Mouse (Mus musculus) layer of hippocampus, adult 18-20 months (tissue): ENCODE measurements around the gene Hpgds. TPM values are rescaled to one million over a fixed set of nuclear protein-coding genes. Genes with fewer than 3 reads are reported as not detected.

Source experiments
- DNase-seq, 2 experiments: peaks; one replicate each; pipeline ENCODE4 v3.0.0; 2022; ENCODE audit warnings: low spot score in 2 of 2
- long read RNA-seq: library from polyadenylated mRNA; stranded (forward); transcript quantifications from one replicate; pipeline ENCODE4 v2.0.0, GENCODE M21; 2021
- total RNA-seq, 2 experiments: library from RNA; stranded (reverse); gene quantifications; 2 replicates each; pipeline ENCODE4 v1.2.3; 2021

The Hpgds gene
- total RNA-seq = 1 to 10 TPM; 3.5 to 3.9 TPM
- long read RNA-seq, partial matches to known transcripts = 0 of 2 reads
- long read RNA-seq, other reads (novel, unspliced or antisense) = 0 of 2 reads

DNA sequence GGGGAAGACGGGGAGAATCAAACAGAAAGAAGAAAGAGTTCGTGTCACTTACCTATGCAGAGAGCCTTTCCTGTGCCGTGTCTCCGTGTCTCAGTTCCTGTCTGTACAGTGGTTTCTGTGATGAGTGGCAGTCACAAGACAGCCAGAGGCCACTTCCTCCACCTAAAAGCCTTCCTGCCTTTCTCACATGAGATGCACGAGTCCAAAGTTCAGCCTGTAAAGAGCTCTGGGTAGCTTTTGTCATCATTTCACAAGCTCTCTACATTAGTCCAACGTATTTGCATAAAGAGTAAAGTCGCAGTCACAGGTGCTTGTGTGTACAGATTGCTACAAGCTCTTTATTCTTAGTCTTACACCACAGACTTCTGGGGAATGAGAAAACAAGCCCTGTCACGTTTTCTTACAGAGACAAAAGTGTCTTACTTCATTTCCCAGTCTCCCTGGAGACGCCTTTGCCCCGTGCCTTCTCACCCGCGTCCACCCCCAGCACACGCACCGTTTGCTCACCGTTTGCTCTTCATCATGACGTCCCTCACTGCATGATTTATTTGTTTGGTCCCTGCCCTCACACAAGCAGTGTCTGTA, at the start of gene Hpgds:
Gene Hpgds (minus strand): TSS at position 288 of the 585 bp plus-strand sequence.
- no peak for DNase-seq

GRCm38 (mm10) chr6:65164977-65165376, 20.3 kb upstream of the Hpgds start:
- DNase-seq = no peak

GRCm38 (mm10) chr6:65164137-65164536, 19.4 kb upstream of the Hpgds start:
- DNase-seq = no peak

DNA sequence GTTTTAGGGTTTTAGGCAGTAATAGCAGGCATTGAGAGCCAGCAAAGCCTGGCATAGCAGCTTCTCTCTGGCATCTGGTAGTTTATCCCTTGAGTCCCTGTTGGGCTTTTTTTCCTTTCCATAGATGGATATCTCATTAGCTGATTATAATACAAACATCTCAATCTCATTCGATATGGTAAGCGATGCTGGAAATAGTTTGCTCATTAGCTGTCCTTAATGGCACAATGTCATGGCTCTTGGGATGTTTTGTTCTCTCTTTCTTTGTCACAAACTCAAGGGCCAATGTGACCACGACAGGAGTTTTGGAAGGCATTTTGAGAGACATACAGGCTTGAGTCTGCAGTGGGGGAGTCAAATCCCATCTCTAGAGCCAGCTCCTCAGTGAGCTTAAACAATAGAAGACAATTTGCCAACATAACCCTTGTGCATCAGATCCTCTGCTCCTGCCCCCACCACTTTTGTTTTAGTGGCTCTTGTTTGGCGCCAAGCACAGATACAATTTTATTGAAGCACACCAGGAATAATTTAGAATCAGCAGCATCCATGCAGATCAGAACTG, 14.8 kb upstream of the Hpgds start:
- no peak for DNase-seq

GRCm38 (mm10) chr6:65157042-65157441, 12.3 kb upstream of the Hpgds start:
- no peak for DNase-seq

- no peak for DNase-seq
Observed at GRCm38 (mm10) chr6:65153570-65153969, 8.9 kb upstream of the Hpgds start.

GRCm38 (mm10) chr6:65150703-65151102, 6.0 kb upstream of the Hpgds start:
- DNase-seq = no peak

DNA sequence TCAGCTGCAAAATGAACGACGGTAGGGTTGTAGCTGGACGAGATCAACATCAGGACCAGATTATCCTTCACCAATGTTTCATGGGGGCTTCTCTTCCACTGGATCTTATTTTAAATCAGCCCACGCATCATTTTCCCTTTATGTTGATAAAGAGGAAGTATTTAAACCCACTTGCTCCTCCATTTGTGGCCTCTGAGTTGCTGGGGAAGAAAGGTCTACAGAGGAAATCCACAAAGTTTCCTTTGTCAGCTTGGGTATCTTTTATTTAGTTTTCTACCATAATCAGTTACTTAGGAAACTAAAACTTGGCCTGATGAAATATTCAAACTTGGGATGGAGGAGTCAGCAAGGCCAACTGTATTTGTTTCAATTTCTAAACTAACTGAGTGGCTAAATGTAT, 1.7 kb upstream of the Hpgds start:
- no peak for DNase-seq

DNA sequence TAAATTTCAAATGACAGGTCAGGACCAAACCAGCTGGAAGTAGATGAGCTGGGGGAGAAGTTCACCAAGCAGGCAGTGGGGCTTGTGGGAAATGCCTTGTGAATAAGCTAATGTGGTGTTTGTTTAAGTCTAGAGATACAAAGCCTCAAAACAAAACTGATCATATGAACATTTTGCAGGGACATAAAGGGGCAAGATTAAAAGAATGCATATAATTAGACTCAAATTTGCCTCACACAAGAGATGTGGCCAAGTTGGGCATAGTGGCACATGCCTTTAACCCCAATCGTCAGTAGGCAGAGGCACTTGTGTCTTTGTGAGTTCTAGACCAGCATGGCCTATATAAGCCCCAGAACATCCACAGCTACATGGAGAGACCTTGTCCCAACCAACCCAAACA, 2.4 kb downstream of the Hpgds start:
- DNase-seq = no peak

DNA sequence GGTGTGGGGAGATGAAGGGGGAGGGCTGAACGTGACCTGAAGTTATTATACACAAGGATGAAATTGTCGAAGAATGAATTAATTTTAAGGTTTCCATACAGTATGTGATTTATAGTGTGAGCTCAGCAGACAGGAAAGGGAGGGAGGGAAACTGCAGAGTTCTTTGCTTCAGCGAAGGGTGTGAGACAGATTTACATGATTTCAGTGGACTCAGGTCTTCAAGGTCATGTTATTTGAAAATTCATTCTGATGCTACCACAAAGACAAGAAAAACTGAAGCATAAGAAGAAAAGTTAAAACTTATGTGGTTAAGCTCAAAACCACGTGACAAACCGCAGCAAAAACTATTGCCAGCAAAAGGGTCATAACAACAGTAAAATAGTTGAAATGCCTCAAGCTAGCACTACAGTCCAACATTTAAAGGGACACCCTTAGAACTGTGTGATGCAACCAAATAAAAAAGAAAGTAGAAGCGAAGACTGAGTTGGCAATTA, 3.9 kb downstream of the Hpgds start:
- DNase-seq = no peak

- no peak for DNase-seq
Observed at GRCm38 (mm10) chr6:65140082-65140749, 4.5 kb downstream of the Hpgds start.

DNA sequence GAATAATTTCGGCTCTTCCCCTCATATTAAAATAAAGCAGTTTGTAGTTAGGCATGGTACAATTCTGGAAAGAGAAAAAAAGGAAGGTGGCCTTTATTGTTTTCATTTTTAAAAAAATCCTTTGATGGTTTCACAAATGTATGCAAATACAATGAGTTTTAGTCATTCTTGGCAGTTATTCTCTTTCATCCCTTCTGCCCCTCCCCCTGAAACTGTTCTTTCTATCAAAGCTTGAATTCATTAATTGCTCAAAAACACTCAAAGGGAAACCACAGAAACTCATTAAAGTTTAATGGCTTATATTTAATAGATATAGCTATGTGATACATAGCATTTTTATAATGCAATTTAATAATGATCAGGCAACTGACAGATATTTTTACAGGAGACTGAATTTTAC, 6.5 kb downstream of the Hpgds start:
- no peak for DNase-seq

DNA sequence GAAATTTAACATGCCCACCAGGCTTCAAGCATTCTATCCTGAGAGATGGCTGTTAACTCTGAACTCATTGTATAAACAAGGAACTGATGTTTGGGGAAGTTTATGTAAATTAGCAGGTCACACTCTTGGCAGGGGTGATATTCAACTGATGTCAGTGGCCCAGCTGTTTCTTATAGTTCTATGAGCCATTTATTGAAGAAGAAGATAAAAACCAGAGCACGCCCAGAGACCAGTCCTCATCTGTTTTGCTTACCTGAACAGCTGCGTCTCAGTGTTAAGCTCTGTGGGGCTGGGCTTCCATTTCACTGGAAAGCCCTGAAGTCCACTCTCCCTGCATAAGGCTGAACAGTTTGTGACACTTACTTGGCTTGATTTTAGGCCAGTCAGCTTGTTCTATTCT, 6.9 kb downstream of the Hpgds start:
- no peak for DNase-seq

- DNase-seq = no peak
Observed at GRCm38 (mm10) chr6:65132376-65132775, 12.3 kb downstream of the Hpgds start.

DNA sequence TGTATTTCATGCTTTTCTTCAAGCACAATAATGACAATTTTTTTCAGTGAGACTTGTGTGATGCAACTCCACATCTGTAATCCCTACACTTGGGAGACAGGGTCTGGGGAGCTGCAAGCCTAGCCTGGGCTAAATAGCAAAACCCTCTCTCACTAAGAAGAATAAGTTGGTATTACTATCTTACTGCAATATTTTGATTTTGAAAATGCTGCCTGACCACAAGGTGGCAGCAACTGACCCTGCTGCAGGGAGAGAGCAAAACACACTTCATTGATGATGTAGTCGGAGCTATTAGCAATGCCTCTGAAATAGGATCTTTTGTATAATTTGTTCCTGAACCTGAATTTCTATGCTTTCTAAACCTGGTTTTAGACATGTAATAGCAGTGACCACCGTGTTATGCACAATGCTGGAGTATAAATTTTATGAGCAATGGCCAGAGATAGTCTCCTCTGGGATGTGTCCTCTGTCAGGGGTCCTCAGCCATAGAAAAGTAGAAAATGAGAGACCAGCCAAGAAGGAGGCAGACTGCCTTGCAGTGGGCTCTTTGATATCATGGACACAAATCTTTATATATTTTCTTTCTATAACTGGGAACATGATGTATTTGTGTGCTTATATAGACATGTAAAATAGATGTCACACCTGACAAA, 18.5 kb downstream of the Hpgds start:
- peak in 1 of 2 experiments; percentile 70 for DNase-seq

DNA sequence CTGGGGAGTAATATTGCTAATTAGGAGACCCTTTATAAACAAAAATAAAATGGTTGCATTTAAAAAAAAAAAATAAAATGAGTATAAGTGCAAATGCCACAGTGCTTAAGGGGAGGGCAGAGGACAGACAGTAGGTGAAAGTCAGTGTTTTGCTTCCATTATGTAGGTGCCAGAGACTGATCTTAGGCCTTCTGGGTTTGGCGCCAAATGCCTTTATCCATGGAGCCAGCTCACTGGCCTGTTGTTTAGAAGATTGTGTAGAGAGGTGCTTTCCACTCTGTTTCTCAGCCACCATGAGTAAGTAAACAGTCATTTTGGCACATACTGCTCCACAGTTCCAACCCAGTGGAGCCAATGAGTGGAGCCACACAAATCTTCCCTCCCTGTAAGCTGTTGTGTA, 27.2 kb downstream of the Hpgds start:
- no peak for DNase-seq

DNA sequence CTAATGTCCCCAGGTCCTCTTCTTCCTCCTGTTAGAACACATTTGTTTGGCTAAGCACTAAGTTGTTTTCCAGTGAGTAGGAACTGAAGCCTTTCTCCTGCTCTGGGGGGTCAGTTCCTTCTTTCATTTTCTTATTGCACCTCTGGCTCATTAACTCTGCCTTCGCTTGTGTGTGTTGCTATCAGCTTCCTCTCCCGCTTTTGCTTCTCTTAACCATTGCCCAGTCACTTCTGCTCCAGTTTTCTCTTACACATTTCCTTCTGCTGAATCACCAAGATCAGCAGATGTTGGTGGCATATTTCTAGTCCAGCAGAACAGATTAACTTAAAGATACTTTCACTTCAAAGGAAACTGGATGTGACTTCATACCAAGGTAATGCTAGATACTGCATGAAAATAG, 29.8 kb downstream of the Hpgds start:
- DNase-seq = no peak

DNA sequence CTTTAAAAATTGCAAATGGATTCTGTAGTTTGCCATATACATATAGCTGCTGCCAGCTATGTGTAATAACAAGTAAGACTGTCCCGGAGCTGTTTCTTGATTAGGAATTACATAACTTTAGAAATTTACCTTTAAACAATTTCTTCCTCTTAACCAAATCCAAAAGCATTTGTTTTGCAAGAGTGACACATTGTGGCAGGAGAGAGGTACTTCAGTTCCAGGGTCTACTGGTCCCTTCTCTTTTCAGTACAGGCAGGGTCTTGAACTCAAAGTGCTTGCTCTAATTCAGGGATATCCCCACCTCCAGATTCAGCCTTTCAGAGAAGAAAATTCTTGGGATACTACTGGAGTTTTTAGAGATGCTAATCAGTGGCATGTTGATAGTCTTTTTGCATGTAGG, 65.6 kb downstream of the Hpgds start:
- peak in 1 of 2 experiments; percentile 12 for DNase-seq

DNA sequence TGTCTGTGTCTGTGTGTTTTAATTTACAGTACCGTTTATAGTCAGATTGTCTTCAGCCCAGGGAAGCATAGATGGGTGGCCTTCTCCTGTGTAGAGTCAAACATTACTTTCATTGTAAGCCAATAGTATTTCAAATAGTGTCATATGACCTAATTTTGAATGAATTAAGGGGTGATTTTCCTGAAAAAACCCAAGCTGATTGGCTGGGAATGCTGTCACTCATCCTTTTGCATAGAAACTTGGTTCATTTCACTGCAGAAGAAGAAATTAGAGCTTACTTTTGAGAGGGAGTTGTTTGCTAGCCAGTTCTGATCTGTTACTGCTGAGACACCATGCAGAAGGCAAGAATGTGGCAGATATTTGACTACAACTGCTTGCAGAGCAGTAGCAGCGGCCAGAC, 69.5 kb downstream of the Hpgds start:
- DNase-seq = peak; percentile 21 to 42
